Mouse (Mus musculus) liver, postnatal 0 days (tissue): ENCODE data around the gene Ube2t.

Source experiments
- CTCF ChIP-seq: sonication (generic); IDR thresholded peaks from 2 replicates; pipeline ENCODE4 v1.5.1; 2016; ENCODE audit warnings: antibody characterized with exemption, low read depth
- EP300 ChIP-seq: IDR thresholded peaks from 2 replicates; pipeline ENCODE4 v1.6.1; 2016; ENCODE audit warnings: antibody characterized with exemption, low read depth, mild to moderate bottlenecking

DNA sequence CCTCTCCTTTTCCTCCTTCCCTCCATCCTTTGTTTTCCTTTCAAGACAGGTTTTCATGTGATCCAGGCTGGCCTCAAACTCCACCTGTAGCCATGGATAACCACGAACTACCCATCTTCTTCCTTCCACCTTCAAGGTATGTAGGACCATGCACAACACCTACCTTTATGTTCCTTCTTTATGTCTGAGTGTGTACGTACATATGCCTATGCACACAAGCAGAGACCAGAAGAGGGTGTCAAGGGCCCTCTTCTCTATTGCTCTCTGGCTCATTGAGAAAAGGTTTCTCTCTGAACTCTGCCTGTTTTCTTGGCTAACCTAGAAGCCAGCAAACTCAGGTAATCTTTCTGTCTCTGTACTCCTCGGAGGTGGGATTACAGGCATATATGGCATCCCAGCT lies 32.4 kb downstream of the Ube2t start:
- TF ChIP-seq CTCF (no peak), EP300 (no peak)
